Mouse (Mus musculus) MEL-GATA-1-ER (cell line): Measurements from ENCODE around the gene Apol8.
"Not testable (repeated sequence)": the region's sequence is repeated elsewhere in the genome, so short reads cannot be mapped to it uniquely, and the experiment has no call there.

Source experiments
- DNase-seq: peaks from one replicate; pipeline ENCODE4 v3.0.0-alpha.2; 2012; ENCODE audit warnings: low read depth; ENCODE audit errors: extremely low read depth

Apol8 gene

GRCm38 (mm10) chr15:77752443-77752842 lies 4.4 kb downstream of the Apol8 start:
- DNase-seq, result no peak

GRCm38 (mm10) chr15:77750461-77750860 lies 6.3 kb downstream of the Apol8 start:
- DNase-seq, result no peak

- DNase-seq, result no peak
Observed at GRCm38 (mm10) chr15:77749717-77750116, 7.1 kb downstream of the Apol8 start.

- no peak for DNase-seq
Observed at GRCm38 (mm10) chr15:77748414-77748813, 8.4 kb downstream of the Apol8 start.

- no peak for DNase-seq
Observed at GRCm38 (mm10) chr15:77746326-77746725, 10.5 kb downstream of the Apol8 start.

GRCm38 (mm10) chr15:77745081-77745480 lies 11.7 kb downstream of the Apol8 start:
- no peak for DNase-seq

- DNase-seq, result no peak
Observed at GRCm38 (mm10) chr15:77744632-77745031, 12.2 kb downstream of the Apol8 start.

- DNase-seq, result not testable (repeated sequence)
Observed at GRCm38 (mm10) chr15:77741556-77741955, 15.2 kb downstream of the Apol8 start.

- DNase-seq, result no peak
Observed at GRCm38 (mm10) chr15:77740511-77741297, 16.1 kb downstream of the Apol8 start.

- DNase-seq, result not testable (repeated sequence)
Observed at GRCm38 (mm10) chr15:77733903-77734302, 22.9 kb downstream of the Apol8 start.

GRCm38 (mm10) chr15:77733380-77733779 lies 23.4 kb downstream of the Apol8 start:
- DNase-seq, result not testable (repeated sequence)

- DNase-seq, result not testable (repeated sequence)
Observed at GRCm38 (mm10) chr15:77732851-77733250, 24.0 kb downstream of the Apol8 start.

- no peak for DNase-seq
Observed at GRCm38 (mm10) chr15:77731605-77732004, 25.2 kb downstream of the Apol8 start.

GRCm38 (mm10) chr15:77728739-77729138 lies 28.1 kb downstream of the Apol8 start, which contains the start of gene Apol9b:
Gene Apol9b (plus strand): TSS chr15:77729039.
- DNase-seq, result not testable (repeated sequence)

- not testable (repeated sequence) for DNase-seq
Observed at GRCm38 (mm10) chr15:77727745-77728144, 29.1 kb downstream of the Apol8 start.

- DNase-seq, result not testable (repeated sequence)
Observed at GRCm38 (mm10) chr15:77727139-77727538, 29.7 kb downstream of the Apol8 start.

GRCm38 (mm10) chr15:77725393-77726020 lies 31.3 kb downstream of the Apol8 start:
- DNase-seq, result not testable (repeated sequence)

GRCm38 (mm10) chr15:77724208-77724911 lies 32.4 kb downstream of the Apol8 start:
- not testable (repeated sequence) for DNase-seq

GRCm38 (mm10) chr15:77721509-77721908 lies 35.3 kb downstream of the Apol8 start:
- DNase-seq, result not testable (repeated sequence)

- DNase-seq, result not testable (repeated sequence)
Observed at GRCm38 (mm10) chr15:77718240-77718639, 38.6 kb downstream of the Apol8 start.

GRCm38 (mm10) chr15:77708936-77709335 lies 47.9 kb downstream of the Apol8 start:
- DNase-seq, result not testable (repeated sequence)

- not testable (repeated sequence) for DNase-seq
Observed at GRCm38 (mm10) chr15:77705306-77705705, 51.5 kb downstream of the Apol8 start.
